Mouse (Mus musculus) stomach, embryonic 15.5 days (tissue): ENCODE data around the gene Syt15. TPM values are rescaled to one million over a fixed set of nuclear protein-coding genes. Genes with fewer than 3 reads are reported as not detected.

Experiments used
- ATAC-seq: fragments of 200-750 bp; cut with Nextera tagmentation; 2 replicates; pipeline ENCODE4 v1.8.0; 2017; ENCODE audit warnings: low read depth, moderate number of reproducible peaks, moderate TSS enrichment; ENCODE audit not compliant: insufficient read depth, low FRiP score
- H3K27ac ChIP-seq: fragments of 300-500 bp; sonication (generic); 2 replicates; pipeline ENCODE4 v1.5.1; 2015; ENCODE audit warnings: mild to moderate bottlenecking, inconsistent platforms
- H3K27me3 ChIP-seq: fragments of 300-500 bp; sonication (generic); replicated peaks from 2 replicates; pipeline ENCODE4 v1.6.1; 2015; ENCODE audit warnings: inconsistent platforms
- H3K36me3 ChIP-seq: fragments of 300-500 bp; sonication (generic); 2 replicates; pipeline ENCODE4 v1.6.1; 2015; ENCODE audit warnings: inconsistent platforms
- H3K4me1 ChIP-seq: fragments of 300-500 bp; sonication (generic); 2 replicates; pipeline ENCODE4 v1.6.1; 2015; ENCODE audit warnings: inconsistent platforms
- H3K4me2 ChIP-seq: fragments of 300-500 bp; sonication (generic); 2 replicates; pipeline ENCODE4 v1.6.1; 2015; ENCODE audit warnings: mild to moderate bottlenecking, inconsistent platforms
- H3K4me3 ChIP-seq: fragments of 300-500 bp; sonication (generic); replicated peaks from 2 replicates; pipeline ENCODE4 v1.5.1; 2015; ENCODE audit warnings: inconsistent platforms
- H3K9ac ChIP-seq: fragments of 300-500 bp; sonication (generic); 2 replicates; pipeline ENCODE4 v1.6.1; 2015; ENCODE audit warnings: inconsistent platforms
- H3K9me3 ChIP-seq: fragments of 300-500 bp; sonication (generic); 2 replicates; pipeline ENCODE4 v1.6.1; 2016; ENCODE audit warnings: inconsistent platforms
- WGBS: fragments of 180-500 bp; shearing (Covaris S2); methylation state at CpG from one replicate; pipeline ENCODE4 v1.1.7; 2015; 5-methylcytosine and 5-hydroxymethylcytosine counted together
- polyA plus RNA-seq: library from polyadenylated mRNA; unstranded; fragments of >200 nt; fragmentation: Nextera tagmentation; extraction: Ambion mirVana; gene quantifications from 2 replicates; pipeline ENCODE4 v1.2.1, GENCODE M21; 2015

Syt15 gene
- 0.92 and 0.93 TPM in 2 replicates for polyA plus RNA-seq

DNA sequence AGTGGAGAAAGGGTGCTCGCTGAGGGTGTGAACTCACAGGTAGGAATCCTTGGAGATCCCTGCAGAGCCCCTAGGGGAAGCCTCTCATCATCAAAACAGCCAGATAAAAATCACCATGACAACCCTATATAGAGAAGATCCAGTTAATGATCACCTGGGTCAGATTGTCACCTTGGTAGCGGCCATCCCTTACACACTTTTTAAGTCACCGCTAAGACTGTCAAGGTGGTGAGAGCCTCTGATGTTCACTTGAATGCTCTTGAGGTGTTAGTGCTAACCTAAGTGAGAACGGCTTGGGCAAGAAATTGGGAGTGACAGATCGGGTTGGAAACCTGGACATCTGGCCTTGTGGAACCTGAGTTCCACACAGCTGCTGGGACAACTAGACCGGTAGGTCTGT is at the start of gene Syt15:
TSS of gene Syt15 (plus strand) at position 301 of the 400 bp plus-strand sequence.
- Histone ChIP-seq H3K9ac (peak within 1 kb of the TSS; percentile 12; the same call in 1 of the 2 replicates), H3K4me2 (peak within 1 kb of the TSS; percentile 70), H3K9me3 (no peaks in the 10 kb centered on the region), H3K4me3 (peak within 1 kb of the TSS; percentile 30), H3K27ac (no peak within 1 kb of the TSS), H3K27me3 (peaks cover 23% of the 10 kb centered on the region), H3K36me3 (no peaks in the 10 kb centered on the region), H3K4me1 (peaks cover 6% of the 10 kb centered on the region)
- WGBS: 69% methylated on average over 6 of the region's 6 CpGs
- no peak for ATAC-seq

DNA sequence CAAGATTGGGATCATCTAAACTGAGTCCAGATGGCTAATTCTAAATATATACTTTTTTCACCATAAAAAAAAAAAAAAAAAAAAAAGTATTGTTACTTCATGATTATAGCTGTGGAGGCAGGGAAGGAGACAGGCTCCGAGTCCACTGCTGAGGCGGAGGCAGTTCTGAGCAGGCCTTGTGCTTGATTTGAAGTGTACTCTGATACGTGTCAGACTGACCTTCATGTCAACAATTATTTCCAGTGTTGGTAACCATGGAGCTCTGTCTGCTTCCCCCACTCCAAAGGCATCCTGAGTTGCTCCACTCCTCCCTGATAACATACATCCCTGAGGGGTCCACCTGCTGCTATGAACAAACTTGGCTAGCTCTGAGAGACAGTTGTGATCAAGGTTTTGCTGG is 48.3 kb upstream of the Syt15 start:
- H3K27ac ChIP-seq: no peak overlapping the region
- no peaks in the 10 kb centered on the region for H3K9me3 ChIP-seq
- H3K36me3 ChIP-seq: no peaks in the 10 kb centered on the region
- WGBS: 77% methylated on average over 3 of the region's 3 CpGs
- no peak overlapping the region for H3K9ac ChIP-seq
- H3K4me3 ChIP-seq: no peak overlapping the region
- no peaks in the 10 kb centered on the region for H3K27me3 ChIP-seq
- no peak overlapping the region for H3K4me2 ChIP-seq
- no peaks in the 10 kb centered on the region for H3K4me1 ChIP-seq
- no peak for ATAC-seq

DNA sequence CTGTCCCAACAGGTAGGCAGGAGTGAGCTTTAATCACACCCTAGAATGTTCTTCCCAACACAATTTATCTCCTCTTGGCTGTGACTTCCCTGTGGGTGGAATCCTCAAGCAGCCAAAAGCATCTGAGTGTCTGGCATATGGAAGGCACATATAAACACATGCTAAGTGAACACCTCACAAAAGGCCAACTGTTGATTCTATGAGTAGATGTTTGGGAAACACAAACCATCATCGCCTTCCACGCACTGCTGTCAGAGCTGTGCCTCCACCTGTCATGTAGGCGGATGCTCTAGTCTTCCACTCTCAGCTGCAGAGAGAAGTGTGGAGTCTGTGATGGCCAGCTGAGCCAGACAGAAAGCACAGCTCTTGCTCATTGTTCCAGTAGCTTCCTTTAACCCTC is 40.0 kb upstream of the Syt15 start:
- 79% methylated on average over 3 of the region's 3 CpGs for WGBS
- Histone ChIP-seq H3K4me1 (no peaks in the 10 kb centered on the region), H3K9ac (no peak overlapping the region), H3K27ac (no peak overlapping the region), H3K4me2 (no peak overlapping the region), H3K4me3 (no peak overlapping the region), H3K27me3 (no peaks in the 10 kb centered on the region), H3K9me3 (0 out of 2 replicates have a peak, but pooled peaks cover 4% of the 10 kb centered on the region), H3K36me3 (no peaks in the 10 kb centered on the region)
- no peak for ATAC-seq

DNA sequence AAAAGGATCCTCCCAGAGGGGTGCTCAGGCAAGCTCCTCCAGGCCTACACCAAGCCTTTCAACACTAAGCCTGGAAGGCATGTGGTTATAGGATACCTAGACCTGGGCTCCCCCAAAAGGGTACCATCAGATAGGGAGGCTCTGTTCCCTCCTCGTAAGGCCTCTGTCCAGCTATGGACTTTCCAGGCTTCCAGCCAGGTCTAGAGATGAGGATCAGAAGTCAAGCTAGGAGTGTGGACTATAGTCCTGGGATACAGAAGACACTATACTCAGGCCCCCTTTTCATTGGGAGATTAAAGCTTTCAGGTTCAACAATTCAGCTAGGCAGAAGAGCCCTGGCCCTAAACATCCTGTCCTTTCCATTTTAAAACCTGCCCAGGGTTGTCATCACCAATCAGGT is 36.3 kb upstream of the Syt15 start:
- H3K27me3 ChIP-seq: no peaks in the 10 kb centered on the region
- no peak overlapping the region for H3K4me3 ChIP-seq
- no peak overlapping the region for H3K27ac ChIP-seq
- no peak overlapping the region for H3K4me2 ChIP-seq
- H3K36me3 ChIP-seq: no peaks in the 10 kb centered on the region
- no peak overlapping the region for H3K9ac ChIP-seq
- 93% methylated on average over 1 of the region's 1 CpGs for WGBS
- ATAC-seq: no peak
- H3K4me1 ChIP-seq: no peaks in the 10 kb centered on the region
- 0 out of 2 replicates have a peak, but pooled peaks cover 4% of the 10 kb centered on the region for H3K9me3 ChIP-seq

DNA sequence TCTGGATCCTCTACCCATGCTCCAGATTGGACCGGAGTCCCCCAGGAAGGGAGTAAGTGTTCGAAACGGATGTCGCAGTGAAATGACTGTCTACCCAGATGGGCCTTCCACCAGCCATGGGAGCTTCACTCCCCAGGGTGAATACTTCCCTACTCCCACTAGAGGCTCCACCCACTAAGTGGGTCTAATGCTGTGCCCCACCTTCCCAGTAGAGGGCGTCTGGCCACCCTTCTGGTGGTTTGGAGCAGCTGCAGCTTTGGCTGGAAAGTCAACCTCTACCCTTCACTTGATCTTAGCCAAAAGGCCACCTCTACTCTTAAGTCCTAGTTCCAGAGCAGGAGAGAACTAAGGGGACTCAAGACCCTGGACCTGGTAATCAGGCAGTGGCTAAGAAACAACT is 30.8 kb upstream of the Syt15 start:
- Histone ChIP-seq H3K36me3 (no peaks in the 10 kb centered on the region), H3K4me3 (no peak overlapping the region), H3K4me1 (no peaks in the 10 kb centered on the region), H3K27me3 (no peaks in the 10 kb centered on the region), H3K27ac (no peak overlapping the region), H3K4me2 (no peak overlapping the region), H3K9ac (no peak overlapping the region), H3K9me3 (no peaks in the 10 kb centered on the region)
- ATAC-seq: no peak
- whole genome bisulfite sequencing: 67% methylated on average over 5 of the region's 5 CpGs

DNA sequence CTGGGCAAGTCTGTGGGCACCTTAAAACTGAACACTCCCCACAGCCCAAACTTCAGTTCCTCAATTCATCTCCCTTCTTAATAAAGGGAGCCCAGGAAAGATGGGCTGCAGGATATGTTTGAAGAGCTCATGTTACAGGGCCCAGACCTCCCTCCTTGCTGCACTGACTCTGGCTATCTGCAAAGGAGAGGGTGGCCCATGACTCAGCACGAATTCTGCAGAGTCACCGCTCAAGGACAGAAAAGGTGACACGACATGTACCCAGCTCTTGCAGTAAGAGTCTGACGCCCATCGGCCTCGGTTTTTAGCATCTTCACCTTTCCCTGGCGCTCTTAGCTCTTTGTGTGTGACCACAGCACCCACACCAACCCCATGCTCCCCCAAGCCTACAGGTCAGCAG is 29.0 kb upstream of the Syt15 start:
- Histone ChIP-seq H3K9me3 (no peaks in the 10 kb centered on the region), H3K36me3 (no peaks in the 10 kb centered on the region), H3K4me3 (no peak overlapping the region), H3K4me2 (no peak overlapping the region), H3K9ac (no peak overlapping the region), H3K4me1 (no peaks in the 10 kb centered on the region), H3K27ac (no peak overlapping the region), H3K27me3 (no peaks in the 10 kb centered on the region)
- 63% methylated on average over 7 of the region's 7 CpGs for WGBS
- ATAC-seq: no peak

DNA sequence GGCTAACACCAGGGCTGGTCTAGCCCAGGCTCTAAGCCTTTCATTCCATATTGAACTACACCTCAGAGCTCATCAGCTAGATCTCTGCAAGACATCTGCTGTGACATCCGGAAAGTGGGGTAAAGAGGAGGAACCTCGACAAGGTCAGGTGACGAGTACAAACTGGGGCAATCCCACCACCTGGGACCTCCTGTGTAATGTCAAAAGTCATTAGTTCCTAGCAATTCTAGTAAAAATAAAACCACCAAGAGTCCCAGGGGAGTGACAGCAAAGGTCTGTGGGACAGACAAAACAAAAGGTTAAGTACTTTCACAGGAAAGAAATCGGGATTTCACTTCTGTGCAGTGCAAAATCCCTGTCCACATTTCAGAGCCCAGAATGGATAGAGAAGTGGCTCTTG is 25.5 kb upstream of the Syt15 start:
- WGBS: 71% methylated on average over 4 of the region's 4 CpGs
- Histone ChIP-seq H3K36me3 (no peaks in the 10 kb centered on the region), H3K9me3 (no peaks in the 10 kb centered on the region), H3K4me3 (no peak overlapping the region), H3K27me3 (no peaks in the 10 kb centered on the region), H3K4me2 (no peak overlapping the region), H3K4me1 (no peaks in the 10 kb centered on the region), H3K27ac (no peak overlapping the region), H3K9ac (no peak overlapping the region)
- ATAC-seq: no peak

DNA sequence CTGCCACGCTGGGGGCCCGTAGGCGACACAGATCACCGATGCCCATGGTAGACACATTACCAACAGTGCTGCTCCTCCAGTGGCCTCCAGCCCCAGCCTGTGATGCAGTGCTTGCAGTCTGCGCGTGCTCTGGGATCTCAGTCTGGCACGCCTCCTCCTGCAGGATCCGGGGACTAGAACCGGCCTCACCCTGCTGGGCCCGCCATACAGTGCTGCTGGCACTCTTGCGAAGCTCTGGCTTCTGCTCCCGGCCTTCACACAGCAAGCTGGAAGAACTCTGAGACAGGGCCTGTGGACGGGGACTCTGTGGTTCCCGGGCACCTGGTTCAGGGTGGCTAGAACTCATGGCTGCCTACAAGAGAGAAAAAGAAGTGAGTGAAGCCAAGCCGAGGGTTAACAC is 23.9 kb upstream of the Syt15 start:
- Histone ChIP-seq H3K4me2 (no peak overlapping the region), H3K4me1 (no peaks in the 10 kb centered on the region), H3K9ac (no peak overlapping the region), H3K9me3 (no peaks in the 10 kb centered on the region), H3K36me3 (no peaks in the 10 kb centered on the region), H3K4me3 (no peak overlapping the region), H3K27me3 (no peaks in the 10 kb centered on the region), H3K27ac (no peak overlapping the region)
- no peak for ATAC-seq
- WGBS: 86% methylated on average over 15 of the region's 15 CpGs

DNA sequence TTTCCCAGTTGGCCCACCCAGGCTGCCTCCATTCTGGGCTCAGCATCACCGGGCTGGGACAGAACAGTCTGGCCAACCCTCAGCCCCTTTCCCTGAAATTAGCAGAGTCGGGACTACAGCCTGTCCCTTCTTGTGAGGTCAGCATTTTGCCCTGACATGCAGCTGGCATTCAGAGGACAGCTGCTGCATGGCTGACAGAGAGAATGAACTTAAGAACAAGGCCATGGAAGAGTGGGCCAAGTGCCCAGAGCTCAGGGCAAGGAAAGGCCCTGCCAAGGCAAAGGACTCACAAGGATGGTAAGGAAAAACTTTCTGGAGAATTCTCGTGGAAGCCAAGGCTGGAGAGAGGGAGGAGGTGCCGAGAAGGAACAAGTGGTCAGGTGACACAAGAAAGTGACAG is 22.7 kb upstream of the Syt15 start:
- H3K4me3 ChIP-seq: no peak overlapping the region
- H3K36me3 ChIP-seq: no peaks in the 10 kb centered on the region
- H3K27me3 ChIP-seq: no peaks in the 10 kb centered on the region
- WGBS: 45% methylated on average over 4 of the region's 4 CpGs
- ATAC-seq: no peak
- H3K9ac ChIP-seq: no peak overlapping the region
- H3K27ac ChIP-seq: no peak overlapping the region
- H3K4me1 ChIP-seq: 0 out of 2 replicates have a peak, but pooled peaks cover 4% of the 10 kb centered on the region
- H3K9me3 ChIP-seq: no peaks in the 10 kb centered on the region
- H3K4me2 ChIP-seq: no peak overlapping the region

DNA sequence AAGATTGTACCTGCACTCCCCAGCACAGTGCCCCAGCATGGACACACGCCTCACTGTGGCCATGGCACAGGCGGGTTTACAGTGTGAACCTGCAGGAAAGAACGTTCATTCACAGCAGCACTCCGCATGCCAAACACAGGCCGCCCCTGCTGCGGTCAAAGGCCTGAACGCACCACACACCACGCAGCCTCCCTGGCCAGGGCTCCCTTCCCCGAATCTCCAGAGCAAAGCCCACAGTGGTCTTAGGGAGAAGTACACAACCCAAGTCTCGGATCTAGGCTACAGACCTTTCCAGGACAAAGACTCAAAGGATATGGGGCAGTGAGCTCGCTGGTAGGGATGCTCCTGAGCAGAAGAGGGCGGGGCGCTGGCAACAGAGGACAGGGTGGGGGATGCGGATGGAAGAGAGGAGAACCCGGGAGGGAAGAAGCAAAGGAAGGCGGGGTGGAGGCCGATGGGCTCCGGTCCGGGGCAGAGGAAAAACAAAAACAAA is 18.6 kb upstream of the Syt15 start:
- H3K27me3 ChIP-seq: 0 out of 2 replicates have a peak, but pooled peaks cover 3% of the 10 kb centered on the region
- no peak overlapping the region for H3K27ac ChIP-seq
- H3K9me3 ChIP-seq: no peaks in the 10 kb centered on the region
- H3K4me2 ChIP-seq: peak overlapping the region; percentile 95
- H3K4me1 ChIP-seq: 0 out of 2 replicates have a peak, but pooled peaks cover 4% of the 10 kb centered on the region
- no peaks in the 10 kb centered on the region for H3K36me3 ChIP-seq
- 0 out of 2 replicates have a peak overlapping the region, but pooled peaks have one; percentile 16 for H3K9ac ChIP-seq
- peak overlapping the region; percentile 55 for H3K4me3 ChIP-seq
- 7% methylated on average over 18 of the region's 19 CpGs for WGBS
- ATAC-seq: peak; percentile 63

DNA sequence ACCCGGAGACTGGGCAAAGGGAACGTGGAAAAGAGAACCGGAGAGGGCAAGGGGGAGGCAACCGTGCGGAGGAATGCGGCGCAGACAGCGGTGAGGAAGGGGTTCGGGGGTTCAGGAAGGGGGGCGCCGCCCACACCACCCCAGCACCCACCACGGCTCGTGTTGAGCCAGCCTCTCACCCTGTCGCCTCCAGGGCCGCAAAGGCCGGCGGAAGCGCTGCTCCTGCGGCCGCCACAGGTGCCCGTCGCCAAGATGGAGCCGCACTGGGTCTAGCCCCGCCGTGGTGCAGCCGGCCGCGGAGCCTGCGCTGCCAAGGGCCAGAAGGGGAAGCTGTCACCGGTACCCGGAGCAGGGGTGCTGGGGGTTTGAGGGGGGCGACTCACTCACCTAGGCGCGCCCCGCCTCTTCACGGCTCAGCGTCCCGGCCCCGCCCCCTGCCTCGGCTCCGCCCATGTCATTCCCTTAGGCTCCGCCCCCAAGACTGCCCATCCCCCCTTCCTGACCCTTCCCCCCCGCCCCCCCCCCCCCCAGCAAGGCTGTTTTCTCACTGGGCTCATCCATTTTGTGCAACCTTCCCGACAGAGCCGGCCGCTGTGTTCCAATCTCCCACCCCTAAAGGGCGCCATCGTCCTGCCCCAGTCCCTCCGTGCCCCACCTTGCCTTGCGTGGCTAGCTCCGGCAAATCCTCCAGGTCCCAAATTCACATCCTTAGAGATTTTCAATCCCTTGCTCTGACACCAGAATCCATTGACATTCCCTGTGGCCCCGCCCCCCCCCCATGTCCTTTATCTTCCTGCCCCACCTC is 18.0 kb upstream of the Syt15 start, which contains the start of gene Gprin2:
TSS of gene Gprin2 (minus strand) at position 423 of the 805 bp plus-strand sequence.
- WGBS: 6% methylated on average over 38 of the region's 52 CpGs
- ATAC-seq: peak; percentile 41
- no peaks in the 10 kb centered on the region for H3K36me3 ChIP-seq

DNA sequence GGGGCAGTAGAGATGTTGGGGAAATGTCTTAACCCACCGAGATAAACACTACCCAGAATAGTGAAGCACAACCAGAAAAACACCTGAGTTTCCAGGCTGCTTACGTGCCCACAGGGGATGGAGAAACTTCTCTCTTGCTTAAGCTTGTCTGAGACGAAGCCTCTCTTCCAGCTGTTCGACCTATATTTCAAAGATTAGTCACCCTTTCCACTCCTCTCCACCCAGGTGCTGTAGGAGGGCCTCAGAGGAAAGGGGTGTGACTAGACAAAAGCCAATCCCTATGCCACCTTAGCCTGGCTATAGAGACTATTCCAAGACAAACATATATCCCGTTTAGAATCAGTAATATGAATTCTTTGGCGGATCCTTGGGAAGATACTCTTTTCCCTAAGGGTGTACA is 11.4 kb upstream of the Syt15 start:
- 67% methylated on average over 6 of the region's 6 CpGs for WGBS
- Histone ChIP-seq H3K4me2 (no peak overlapping the region), H3K9ac (no peak overlapping the region), H3K27ac (no peak overlapping the region), H3K9me3 (no peaks in the 10 kb centered on the region), H3K4me1 (no peaks in the 10 kb centered on the region), H3K36me3 (no peaks in the 10 kb centered on the region), H3K27me3 (no peaks in the 10 kb centered on the region), H3K4me3 (no peak overlapping the region)
- ATAC-seq: no peak

More for the DNA sequence above, 18.0 kb upstream of the Syt15 start, which contains the start of gene Gprin2:
- H3K27me3 ChIP-seq: 0 out of 2 replicates have a peak, but pooled peaks cover 3% of the 10 kb centered on the region
- H3K9me3 ChIP-seq: no peaks in the 10 kb centered on the region
- peak within 1 kb of the TSS; percentile 95 for H3K4me2 ChIP-seq
- 0 out of 2 replicates have a peak, but pooled peaks cover 4% of the 10 kb centered on the region for H3K4me1 ChIP-seq
- no peak within 1 kb of the TSS for H3K27ac ChIP-seq
- peak within 1 kb of the TSS; percentile 55 for H3K4me3 ChIP-seq
- H3K9ac ChIP-seq: peak within 1 kb of the TSS; percentile 16; the same call in 1 of the 2 replicates
